Mouse (Mus musculus): Measurements from ENCODE around the gene Trpm2. TPM values are rescaled to one million over a fixed set of nuclear protein-coding genes. Genes with fewer than 3 reads are reported as not detected.

Trpm2 gene
- polyA plus RNA-seq (2017; shearing (Covaris generic)) = 0.74 TPM

DNA sequence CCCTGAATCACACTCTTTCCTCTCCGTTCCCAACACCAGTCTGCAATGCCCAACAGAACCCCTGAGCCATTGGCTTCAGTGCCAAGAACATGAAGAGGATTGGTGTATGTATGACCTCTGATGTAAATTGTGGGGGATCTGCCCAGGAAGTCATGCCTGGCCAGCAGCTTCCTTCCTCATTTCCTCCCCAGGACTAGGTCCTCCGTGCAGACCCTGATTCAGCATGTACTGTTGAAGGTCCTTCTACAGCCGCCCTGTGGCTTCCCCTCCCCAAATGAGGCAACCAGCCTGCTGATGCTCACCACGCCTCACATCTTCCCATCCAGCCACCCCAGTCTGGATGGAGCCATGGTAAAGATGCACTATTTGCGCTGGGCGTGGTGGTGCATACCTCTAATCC, at the start of gene Trpm2:
Gene Trpm2, minus strand, starts transcription at position 83 of the 400 bp plus-strand sequence.

DNA sequence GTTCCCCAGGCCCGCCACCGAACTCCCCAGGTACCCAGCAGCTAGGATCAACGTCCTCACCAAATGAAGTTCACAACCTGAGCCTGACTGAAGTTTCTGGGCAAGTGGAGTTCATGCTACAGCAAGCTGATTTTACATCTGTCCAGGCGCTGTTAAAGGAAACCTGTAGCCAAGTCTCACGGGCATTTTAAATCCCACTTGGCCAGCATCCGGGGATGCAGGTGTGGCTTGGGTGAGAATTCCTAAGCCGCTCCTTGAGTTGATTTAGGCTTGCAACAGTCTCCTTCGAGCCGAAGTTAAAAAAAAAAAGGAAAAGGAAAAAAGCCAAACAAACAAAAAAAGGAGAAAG, 39.6 kb upstream of the Trpm2 start, which contains the start of gene Pfkl:
Gene Pfkl, minus strand, starts transcription at position 139 of the 349 bp plus-strand sequence.

GRCm38 (mm10) chr10:77978351-77979350, 8.3 kb upstream of the Trpm2 start, which contains the start of gene 1810043G02Rik:
TSS of gene 1810043G02Rik (plus strand) at chr10:77978524.

GRCm38 (mm10) chr10:77902211-77902893, 68.0 kb downstream of the Trpm2 start, which contains the start of gene Lrrc3:
TSS of gene Lrrc3 (minus strand) at chr10:77902536.

GRCm38 (mm10) chr10:77861675-77862074, 108.7 kb downstream of the Trpm2 start, which contains the start of gene Gm3285:
TSS of gene Gm3285 (plus strand) at chr10:77861975.

Other genes with a start within 250 kb of the Trpm2 start
- gene Krtap12-1, start 250.0 kb downstream of the Trpm2 start, polyA plus RNA-seq (2017; shearing (Covaris generic)) = not detected
- gene Gm10100, start 244.1 kb downstream of the Trpm2 start, polyA plus RNA-seq (2017; shearing (Covaris generic)) = not detected
- gene Gm18596, start 227.9 kb downstream of the Trpm2 start, polyA plus RNA-seq (2017; shearing (Covaris generic)) = not detected
- gene Gm9736, start 219.2 kb downstream of the Trpm2 start, polyA plus RNA-seq (2017; shearing (Covaris generic)) = not detected
- gene Gm3233, start 210.9 kb downstream of the Trpm2 start, polyA plus RNA-seq (2017; shearing (Covaris generic)) = not detected
- gene Gm3238, start 199.2 kb downstream of the Trpm2 start, polyA plus RNA-seq (2017; shearing (Covaris generic)) = not detected
- gene Gm7138, start 193.6 kb downstream of the Trpm2 start, polyA plus RNA-seq (2017; shearing (Covaris generic)) = not detected
- gene Gm3250, start 188.0 kb downstream of the Trpm2 start, polyA plus RNA-seq (2017; shearing (Covaris generic)) = not detected
- gene Gm7137, start 182.4 kb downstream of the Trpm2 start, polyA plus RNA-seq (2017; shearing (Covaris generic)) = not detected
- not detected for gene Gm9639, start 175.5 kb downstream of the Trpm2 start, polyA plus RNA-seq (2017; shearing (Covaris generic))
- gene Gm19668, start 171.4 kb downstream of the Trpm2 start, polyA plus RNA-seq (2017; shearing (Covaris generic)) = not detected
- gene Gm9507, start 158.7 kb downstream of the Trpm2 start, polyA plus RNA-seq (2017; shearing (Covaris generic)) = not detected
- not detected for gene Gm2696, start 155.9 kb downstream of the Trpm2 start, polyA plus RNA-seq (2017; shearing (Covaris generic))
- gene Krtap10-4, start 143.5 kb downstream of the Trpm2 start, polyA plus RNA-seq (2017; shearing (Covaris generic)) = not detected
- not detected for gene Krtap10-10, start 134.6 kb downstream of the Trpm2 start, polyA plus RNA-seq (2017; shearing (Covaris generic))
- not detected for gene Gm36176, start 123.8 kb downstream of the Trpm2 start, polyA plus RNA-seq (2017; shearing (Covaris generic))
- gene Gm10318, start 117.7 kb downstream of the Trpm2 start, polyA plus RNA-seq (2017; shearing (Covaris generic)) = not detected
- not detected for gene Gm3285, start 108.6 kb downstream of the Trpm2 start, polyA plus RNA-seq (2017; shearing (Covaris generic))
- gene Lrrc3, start 68.0 kb downstream of the Trpm2 start, polyA plus RNA-seq (2017; shearing (Covaris generic)) = not detected
- gene 1810043G02Rik, start 8.0 kb upstream of the Trpm2 start, polyA plus RNA-seq (2017; shearing (Covaris generic)) = 7.1 TPM
- gene Pfkl, start 39.5 kb upstream of the Trpm2 start, polyA plus RNA-seq (2017; shearing (Covaris generic)) = 125 TPM
- gene Dnmt3l, start 71.4 kb upstream of the Trpm2 start, polyA plus RNA-seq (2017; shearing (Covaris generic)) = not detected
- 0.32 TPM for gene Aire, start 73.0 kb upstream of the Trpm2 start, polyA plus RNA-seq (2017; shearing (Covaris generic))
- gene Icosl, start 98.7 kb upstream of the Trpm2 start, polyA plus RNA-seq (2017; shearing (Covaris generic)) = 12.5 TPM
- 44.1 TPM for gene D10Jhu81e, start 199.2 kb upstream of the Trpm2 start, polyA plus RNA-seq (2017; shearing (Covaris generic))
- 20.6 TPM for gene Pwp2, start 214.6 kb upstream of the Trpm2 start, polyA plus RNA-seq (2017; shearing (Covaris generic))